Mouse (Mus musculus) cerebellum, adult 2 months (tissue): Measurements from ENCODE around the gene 1700019A02Rik.

ENCODE experiments used
- CTCF ChIP-seq: fragments of 200-500 bp; IDR thresholded peaks from 2 replicates; pipeline ENCODE4 v1.5.1; 2011; ENCODE audit warnings: low read depth, mild to moderate bottlenecking, control low read depth, low read length, moderate library complexity, borderline replicate concordance; ENCODE audit not compliant: insufficient read depth
- POLR2A ChIP-seq: fragments of 200-500 bp; IDR thresholded peaks from 2 replicates; pipeline ENCODE4 v1.6.1; 2011; ENCODE audit warnings: low read length, control low read depth, borderline replicate concordance; ENCODE audit not compliant: insufficient read depth

GRCm38 (mm10) chr1:53157715-53158114 lies 29.7 kb downstream of the 1700019A02Rik start:
- TF ChIP-seq CTCF: no peak
- no peak for TF ChIP-seq POLR2A
